Mouse (Mus musculus) B cell, adult (primary cell): Measurements from ENCODE around the gene Olfr992. TPM values are rescaled to one million over a fixed set of nuclear protein-coding genes. Genes with fewer than 3 reads are reported as not detected.

ENCODE experiments used
- total RNA-seq: library from RNA; stranded (reverse); gene quantifications from 4 replicates; pipeline ENCODE4 v1.2.4, GENCODE M21; 2023; ENCODE audit not compliant: inconsistent age

The Olfr992 gene
- total RNA-seq: not detected in 4 replicates

GRCm38 (mm10) chr2:85409369-85409768, at the start of gene Olfr992:
TSS of gene Olfr992 (minus strand) at chr2:85409469.

GRCm38 (mm10) chr2:85443539-85443938, 34.3 kb upstream of the Olfr992 start, which contains the start of gene Olfr995:
TSS of gene Olfr995 (minus strand) at chr2:85443639.

GRCm38 (mm10) chr2:85436351-85436750, 27.1 kb upstream of the Olfr992 start, which contains the start of gene Olfr994:
TSS of gene Olfr994 (minus strand) at chr2:85436451.

GRCm38 (mm10) chr2:85414777-85415176, 5.5 kb upstream of the Olfr992 start, which contains the start of gene Olfr993:
TSS of gene Olfr993 (minus strand) at chr2:85414877.

GRCm38 (mm10) chr2:85363127-85363526, 46.1 kb downstream of the Olfr992 start, which contains the start of gene Olfr988:
TSS of gene Olfr988 (minus strand) at chr2:85363227.

Other genes with a start within 250 kb of the Olfr992 start
- gene Lrrc55, start 212.3 kb downstream of the Olfr992 start, total RNA-seq: not detected in 4 replicates
- gene Olfr987, start 70.2 kb downstream of the Olfr992 start, total RNA-seq: not detected in 4 replicates
- not detected in 4 replicates for gene Olfr988, start 46.2 kb downstream of the Olfr992 start, total RNA-seq
- not detected in 4 replicates for gene Olfr993, start 5.4 kb upstream of the Olfr992 start, total RNA-seq
- not detected in 4 replicates for gene Olfr994, start 27.0 kb upstream of the Olfr992 start, total RNA-seq
- gene Olfr995, start 34.2 kb upstream of the Olfr992 start, total RNA-seq: not detected in 4 replicates
- gene 4833423E24Rik, start 109.6 kb upstream of the Olfr992 start, total RNA-seq: not detected in 4 replicates
- gene Olfr996, start 169.7 kb upstream of the Olfr992 start, total RNA-seq: not detected in 4 replicates
- gene Olfr998, start 179.5 kb upstream of the Olfr992 start, total RNA-seq: not detected in 4 replicates
- gene Olfr1000, start 202.4 kb upstream of the Olfr992 start, total RNA-seq: not detected in 4 replicates
- not detected in 4 replicates for gene Olfr1002, start 241.2 kb upstream of the Olfr992 start, total RNA-seq